Mouse (Mus musculus) erythroblast, embryonic 14.5 days (primary cell): ENCODE measurements around the gene Tcf7. TPM values are rescaled to one million over a fixed set of nuclear protein-coding genes. Genes with fewer than 3 reads are reported as not detected.

Experiments used
- H3K27me3 ChIP-seq: 2 replicates; pipeline ENCODE4 v1.6.1; 2012; ENCODE audit warnings: inconsistent platforms; ENCODE audit not compliant: control insufficient read depth
- H3K36me3 ChIP-seq: 2 replicates; pipeline ENCODE4 v1.6.1; 2012; ENCODE audit warnings: mild to moderate bottlenecking, inconsistent platforms; ENCODE audit not compliant: control insufficient read depth
- H3K4me1 ChIP-seq: 2 replicates; pipeline ENCODE4 v1.6.1; 2012; ENCODE audit warnings: inconsistent platforms; ENCODE audit not compliant: control insufficient read depth
- H3K4me3 ChIP-seq: replicated peaks from 2 replicates; pipeline ENCODE3; 2012; ENCODE audit warnings: moderate library complexity, mild to moderate bottlenecking, inconsistent platforms
- H3K9me3 ChIP-seq: 2 replicates; pipeline ENCODE4 v1.6.1; 2012; ENCODE audit warnings: low read length, inconsistent platforms, mixed read lengths; ENCODE audit not compliant: control insufficient read depth
- GATA1 ChIP-seq: IDR thresholded peaks from 2 replicates; pipeline ENCODE4 v1.6.1; 2012; ENCODE audit warnings: low read length, inconsistent platforms, mixed read lengths
- TAL1 ChIP-seq: IDR thresholded peaks from 3 replicates; pipeline ENCODE4 v1.6.1; 2012; ENCODE audit warnings: low read length, inconsistent platforms, mixed read lengths
- polyA plus RNA-seq: library from polyadenylated mRNA; stranded (reverse); fragments of >175 nt; gene quantifications from 2 replicates; pipeline ENCODE4 v1.2.3, GENCODE M21; 2012

The Tcf7 gene
- polyA plus RNA-seq, 1 experiment, result 0.03 TPM

DNA sequence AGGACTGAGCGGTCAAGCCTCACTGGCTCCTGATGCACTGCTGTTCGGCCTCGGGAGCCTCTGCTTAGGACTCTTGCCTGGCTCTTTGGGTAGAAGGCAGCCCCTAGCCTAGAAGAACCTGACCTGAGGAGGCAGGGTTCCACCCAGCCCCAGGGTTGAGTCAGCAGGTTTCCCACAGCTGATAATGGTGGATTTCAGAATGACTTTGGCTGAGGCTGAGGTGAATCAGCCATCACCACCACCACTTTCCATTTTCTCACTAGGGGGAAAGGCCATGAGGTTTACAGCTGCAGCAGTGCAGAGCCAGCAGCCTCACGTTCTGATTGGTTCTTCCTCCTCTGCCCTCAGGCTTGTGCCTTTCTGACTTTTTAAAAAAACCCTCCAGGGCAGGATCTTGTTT, 21.9 kb downstream of the Tcf7 start:
- Histone ChIP-seq H3K36me3 (no peaks in the 10 kb centered on the region), H3K9me3 (no peaks in the 10 kb centered on the region), H3K4me1 (peaks cover 4% of the 10 kb centered on the region), H3K4me3 (no peak overlapping the region), H3K27me3 (no peaks in the 10 kb centered on the region; the same call in 1 of the 2 replicates)
- TF ChIP-seq TAL1 (no peak), GATA1 (no peak)

DNA sequence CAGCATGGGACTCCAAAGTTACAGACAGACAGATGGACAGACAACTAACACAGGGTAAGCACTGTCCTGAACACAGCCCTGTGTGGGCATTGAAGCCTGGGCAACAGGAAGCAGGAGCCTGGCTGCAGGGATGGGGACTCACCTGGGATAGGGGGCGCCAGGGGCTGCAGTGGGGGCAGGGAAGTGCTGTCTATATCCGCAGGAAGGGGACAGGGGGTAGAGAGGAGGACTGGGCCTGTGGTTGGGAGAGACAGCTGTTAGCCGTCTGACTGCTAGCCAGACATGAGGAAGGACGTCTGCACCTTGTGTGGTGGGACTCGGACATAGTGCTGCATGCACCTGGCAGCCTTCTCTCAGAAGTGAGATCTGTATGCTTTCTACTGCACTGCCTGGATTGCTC, 24.1 kb downstream of the Tcf7 start:
- Histone ChIP-seq H3K4me1 (peaks cover 4% of the 10 kb centered on the region), H3K27me3 (no peaks in the 10 kb centered on the region), H3K4me3 (no peak overlapping the region), H3K36me3 (no peaks in the 10 kb centered on the region), H3K9me3 (no peaks in the 10 kb centered on the region)
- TF ChIP-seq TAL1, result no peak
- no peak for TF ChIP-seq GATA1

DNA sequence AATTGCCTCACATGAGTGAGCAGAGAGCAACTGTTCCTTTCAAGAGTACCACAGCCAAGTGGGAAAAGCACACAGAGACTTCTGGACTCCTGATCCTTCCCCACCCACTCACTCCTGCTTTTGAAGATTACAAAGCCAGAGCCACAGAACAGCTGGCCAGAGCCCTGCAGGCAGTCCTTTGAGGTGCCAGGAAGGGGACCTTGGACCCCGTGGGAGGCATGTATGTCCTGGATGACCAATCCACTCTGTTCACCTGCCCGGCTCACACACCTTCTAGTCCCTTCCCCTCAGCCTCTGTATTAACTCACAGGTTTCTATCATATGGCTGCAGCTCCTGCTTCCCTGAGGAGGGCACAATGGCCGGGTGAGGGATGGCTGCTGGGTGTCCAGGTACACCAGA, 25.4 kb downstream of the Tcf7 start:
- no peak for TF ChIP-seq GATA1
- TF ChIP-seq TAL1, result no peak
- Histone ChIP-seq H3K4me1 (peaks cover 4% of the 10 kb centered on the region), H3K36me3 (no peaks in the 10 kb centered on the region), H3K4me3 (no peak overlapping the region), H3K9me3 (no peaks in the 10 kb centered on the region), H3K27me3 (no peaks in the 10 kb centered on the region)

DNA sequence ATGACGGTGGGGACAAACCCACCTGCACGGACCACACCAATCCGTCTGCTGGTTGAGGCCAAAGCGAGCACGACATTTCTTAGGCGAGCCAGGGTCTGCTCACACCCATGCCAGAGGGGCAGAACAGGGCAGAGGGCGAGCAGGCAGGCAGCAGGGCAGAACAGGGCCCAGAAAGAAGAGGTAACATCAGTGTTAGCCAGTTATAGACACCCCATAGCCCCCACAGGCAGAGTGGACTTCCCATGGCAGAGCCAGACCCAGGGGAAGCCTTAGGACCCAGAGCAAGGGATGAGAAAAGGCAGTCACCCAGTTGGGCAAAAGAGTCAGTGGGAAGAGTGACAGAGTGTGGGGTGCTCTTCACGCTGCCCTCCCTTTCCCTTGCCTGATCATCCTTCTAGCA, 27.7 kb downstream of the Tcf7 start:
- H3K4me1 ChIP-seq, result no peaks in the 10 kb centered on the region
- H3K36me3 ChIP-seq, result peaks cover 5% of the 10 kb centered on the region
- no peaks in the 10 kb centered on the region for H3K27me3 ChIP-seq
- TF ChIP-seq GATA1 (no peak), TAL1 (no peak)
- no peak overlapping the region for H3K4me3 ChIP-seq
- H3K9me3 ChIP-seq, result no peaks in the 10 kb centered on the region

DNA sequence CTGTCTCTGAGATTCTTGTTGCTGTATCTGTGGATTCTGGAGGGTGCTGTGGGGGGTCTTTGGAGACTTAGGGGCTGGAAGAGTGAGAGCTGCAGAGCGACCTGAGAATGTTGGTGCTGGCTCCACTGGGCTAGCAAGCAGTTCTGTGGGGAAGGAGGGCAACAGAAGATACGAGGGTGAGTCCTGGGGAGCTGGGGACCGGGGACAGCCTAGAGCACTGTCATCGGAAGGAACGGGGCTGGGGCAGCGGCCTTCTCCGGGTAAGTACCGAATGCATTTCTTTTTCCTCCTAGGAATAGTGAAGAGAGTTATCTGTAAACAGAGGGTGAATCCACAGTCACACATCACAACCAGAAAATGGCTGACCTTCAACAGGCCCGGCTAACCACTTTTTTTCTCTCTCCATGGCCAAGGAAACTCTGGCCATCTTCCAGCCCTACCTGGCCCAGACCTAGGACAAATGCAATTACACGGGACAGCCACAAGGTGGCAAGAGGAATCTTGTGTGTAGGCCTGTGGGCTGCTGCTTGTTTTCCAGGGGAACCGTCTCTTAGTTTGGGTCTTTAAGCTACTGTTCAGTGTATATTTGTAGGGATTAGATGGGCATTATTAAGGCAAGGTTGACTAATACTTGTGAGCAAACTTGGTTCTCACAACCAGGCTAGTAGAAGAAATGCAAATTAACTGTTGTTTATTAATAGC, 29.0 kb downstream of the Tcf7 start:
- H3K4me1 ChIP-seq, result no peaks in the 10 kb centered on the region
- H3K27me3 ChIP-seq, result no peaks in the 10 kb centered on the region
- H3K36me3 ChIP-seq, result peaks cover 16% of the 10 kb centered on the region
- no peak overlapping the region for H3K4me3 ChIP-seq
- no peaks in the 10 kb centered on the region for H3K9me3 ChIP-seq
- TF ChIP-seq TAL1 (no peak), GATA1 (no peak)

DNA sequence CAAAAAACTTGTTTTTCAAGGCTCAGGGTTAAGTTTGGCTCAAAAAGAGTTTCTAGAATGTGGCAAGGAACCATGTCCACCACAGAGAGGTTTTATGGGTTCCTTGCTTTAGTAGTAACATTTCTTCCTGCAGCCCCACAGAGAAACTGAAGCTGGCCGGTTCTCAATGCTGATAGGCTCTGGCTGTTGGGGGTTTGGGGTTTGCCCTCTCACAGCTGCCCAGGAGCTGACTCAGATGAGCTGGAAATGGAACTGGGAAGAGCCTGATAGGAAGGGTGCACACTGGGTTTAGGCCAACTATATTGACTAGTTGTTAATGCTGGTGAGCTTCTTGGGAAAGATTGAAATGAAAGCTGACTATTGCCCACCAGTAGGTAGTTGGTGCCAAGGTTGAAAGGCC, 30.1 kb downstream of the Tcf7 start:
- Histone ChIP-seq H3K36me3 (peaks cover 26% of the 10 kb centered on the region), H3K27me3 (no peaks in the 10 kb centered on the region), H3K9me3 (no peaks in the 10 kb centered on the region), H3K4me1 (no peaks in the 10 kb centered on the region), H3K4me3 (no peak overlapping the region)
- TF ChIP-seq TAL1 (no peak), GATA1 (no peak)

DNA sequence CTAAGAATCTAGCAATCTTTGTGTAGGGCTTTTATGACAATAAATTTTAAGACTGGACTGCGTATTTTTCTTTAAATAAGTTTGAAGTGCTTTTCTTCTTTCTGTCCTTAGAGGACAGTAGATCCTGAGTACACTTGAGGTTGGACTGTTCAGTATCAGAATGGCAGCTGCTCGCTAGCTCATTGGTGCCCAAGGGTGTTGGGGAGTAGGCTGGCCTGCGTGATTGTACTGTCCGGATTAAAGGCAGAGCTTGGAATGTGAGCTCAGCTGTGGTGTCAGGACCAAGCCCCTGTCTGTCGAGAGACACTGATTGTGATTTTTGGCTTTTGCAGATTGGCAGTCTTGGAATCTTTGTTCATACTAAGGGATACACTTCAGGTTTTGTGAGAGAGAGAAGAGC, 31.0 kb downstream of the Tcf7 start:
- no peak overlapping the region for H3K4me3 ChIP-seq
- TF ChIP-seq GATA1 (no peak), TAL1 (no peak)
- H3K9me3 ChIP-seq, result no peaks in the 10 kb centered on the region
- no peaks in the 10 kb centered on the region for H3K4me1 ChIP-seq
- no peaks in the 10 kb centered on the region for H3K27me3 ChIP-seq
- H3K36me3 ChIP-seq, result peaks cover 35% of the 10 kb centered on the region

DNA sequence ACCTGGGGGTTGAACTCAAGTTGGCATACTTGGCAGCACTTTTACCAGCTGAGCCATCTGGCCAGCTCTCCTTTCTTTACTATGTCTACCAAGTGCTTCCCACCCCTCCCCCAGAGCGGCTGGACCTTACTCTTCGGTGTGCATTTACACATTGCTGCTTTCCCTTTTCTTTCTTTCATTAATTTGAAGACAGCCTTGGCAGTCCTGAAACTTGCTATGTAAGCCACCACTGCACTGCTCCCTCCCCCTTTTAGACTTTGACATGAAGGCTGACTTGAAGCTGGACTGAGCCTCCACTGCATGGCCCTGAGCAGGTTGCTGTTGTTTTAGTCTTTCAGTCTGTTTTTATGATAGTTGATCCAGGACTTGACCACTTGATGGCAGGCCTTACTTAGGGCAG, 33.4 kb downstream of the Tcf7 start:
- peaks cover 58% of the 10 kb centered on the region for H3K36me3 ChIP-seq
- TF ChIP-seq GATA1 (no peak), TAL1 (no peak)
- H3K9me3 ChIP-seq, result no peaks in the 10 kb centered on the region
- no peaks in the 10 kb centered on the region for H3K4me1 ChIP-seq
- no peaks in the 10 kb centered on the region for H3K27me3 ChIP-seq
- H3K4me3 ChIP-seq, result no peak overlapping the region

DNA sequence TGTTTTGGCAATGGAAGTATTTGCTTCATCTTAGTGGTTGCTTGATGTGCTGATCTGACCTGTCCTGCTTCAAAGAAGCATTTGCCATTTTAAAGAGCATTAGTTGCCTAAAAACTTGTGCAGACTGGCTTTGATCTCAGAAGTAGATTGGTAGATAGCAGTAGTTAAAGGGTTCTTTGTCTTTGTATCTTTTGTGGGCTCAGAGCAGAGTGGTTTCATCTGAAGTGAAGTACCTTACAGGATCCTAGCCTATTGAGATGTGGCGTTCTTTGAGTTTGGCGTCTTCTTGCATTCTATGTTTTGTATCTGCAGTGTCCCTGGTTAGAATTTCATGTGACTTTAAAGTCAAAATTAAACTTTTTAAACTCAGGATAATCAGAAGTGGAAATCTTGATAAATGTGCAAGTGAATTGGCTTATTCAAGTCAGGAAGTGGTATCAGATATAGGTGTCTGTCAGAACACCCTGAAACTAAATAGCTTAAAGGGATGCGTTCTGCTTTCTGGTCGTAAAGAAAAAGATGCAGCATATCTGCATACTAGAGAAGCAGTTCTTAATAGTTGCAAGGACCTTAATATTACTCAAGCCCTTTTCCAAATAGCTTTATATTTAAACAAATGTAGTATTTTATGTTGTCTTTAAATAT, 41.8 kb downstream of the Tcf7 start:
- Histone ChIP-seq H3K4me3 (no peak overlapping the region), H3K36me3 (peaks cover 89% of the 10 kb centered on the region), H3K9me3 (no peaks in the 10 kb centered on the region), H3K4me1 (no peaks in the 10 kb centered on the region), H3K27me3 (no peaks in the 10 kb centered on the region)
- TF ChIP-seq TAL1 (no peak), GATA1 (no peak)

DNA sequence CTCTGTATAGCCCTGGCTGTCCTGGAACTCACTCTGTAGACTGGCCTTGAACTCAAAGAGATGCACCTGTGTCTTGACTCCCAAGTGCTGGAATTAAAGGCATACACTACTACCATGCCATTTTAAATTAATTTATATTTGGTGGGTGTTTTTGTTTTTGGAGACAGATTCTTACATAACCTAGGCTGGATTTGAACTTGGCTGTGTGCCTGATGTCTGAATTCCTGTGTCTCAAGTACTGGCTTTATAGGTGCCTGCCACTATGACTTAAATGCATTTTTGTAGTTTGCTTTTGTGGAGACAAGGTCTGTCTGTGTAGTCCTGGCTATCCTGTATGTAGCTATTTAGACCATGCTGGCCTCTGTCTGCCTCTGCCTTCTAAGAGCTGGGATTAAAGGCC, 48.3 kb downstream of the Tcf7 start:
- no peaks in the 10 kb centered on the region for H3K27me3 ChIP-seq
- TF ChIP-seq TAL1 (no peak), GATA1 (no peak)
- peaks cover 24% of the 10 kb centered on the region for H3K4me1 ChIP-seq
- H3K36me3 ChIP-seq, result peaks cover 39% of the 10 kb centered on the region
- no peaks in the 10 kb centered on the region for H3K9me3 ChIP-seq
- H3K4me3 ChIP-seq, result no peak overlapping the region
